Mouse (Mus musculus): ENCODE data around the gene Acvr2b. TPM values are rescaled to one million over a fixed set of nuclear protein-coding genes. Genes with fewer than 3 reads are reported as not detected.

The Acvr2b gene
- polyA plus RNA-seq, 1 experiment from 2014 or later, result 31.1 TPM

- ATAC-seq (replicated peaks; ENCODE audit: low FRiP score, low TSS enrichment, low read depth), result no peak
- Histone ChIP-seq H3K27me3 (replicated peaks; ENCODE audit: control insufficient read depth, insufficient read depth, low read length) (no peaks in the 10 kb centered on the region), H3K27ac (ENCODE audit: low read depth) (no peak overlapping the region), H3K9ac (ENCODE audit: low read length) (no peak overlapping the region), H3K4me3 (ENCODE audit: low read depth, low read length) (no peak overlapping the region), H3K9me3 (ENCODE audit: control insufficient read depth, low read length) (no peaks in the 10 kb centered on the region), H3K36me3 (ENCODE audit: control insufficient read depth, insufficient read depth, low read length) (no peaks in the 10 kb centered on the region), H3K4me2 (ENCODE audit: low read length) (no peak overlapping the region), H3K4me1 (replicated peaks; ENCODE audit: control insufficient read depth, insufficient read depth, low read length) (no peaks in the 10 kb centered on the region)
- DNase-seq (ENCODE audit: low spot score), result no peak
- WGBS, result 46% methylated on average over 23 of the region's 23 CpGs
Measured at GRCm38 (mm10) chr9:119483554-119484353, 81.8 kb downstream of the Acvr2b start.

- Histone ChIP-seq H3K36me3 (ENCODE audit: control insufficient read depth, insufficient read depth, low read length) (no peaks in the 10 kb centered on the region), H3K27me3 (replicated peaks; ENCODE audit: control insufficient read depth, insufficient read depth, low read length) (no peaks in the 10 kb centered on the region), H3K4me2 (ENCODE audit: low read length) (no peak overlapping the region), H3K9ac (ENCODE audit: low read length) (no peak overlapping the region), H3K4me3 (ENCODE audit: low read depth, low read length) (no peak overlapping the region), H3K27ac (ENCODE audit: low read depth) (no peak overlapping the region), H3K4me1 (replicated peaks; ENCODE audit: control insufficient read depth, insufficient read depth, low read length) (no peaks in the 10 kb centered on the region), H3K9me3 (ENCODE audit: control insufficient read depth, low read length) (no peaks in the 10 kb centered on the region)
- no peak for ATAC-seq (replicated peaks; ENCODE audit: low FRiP score, low TSS enrichment, low read depth)
- 48% methylated on average over 9 of the region's 9 CpGs for WGBS
- no peak for DNase-seq (ENCODE audit: low spot score)
Measured at GRCm38 (mm10) chr9:119484420-119484819, 82.5 kb downstream of the Acvr2b start.

Other genes starting within 250 kb of the Acvr2b start
- gene Acaa1b, start 245.0 kb upstream of the Acvr2b start, polyA plus RNA-seq (2014; fragmentation: Nextera tagmentation; extraction: Ambion mirVana), result 2.1 and 2.5 TPM in 2 replicates
- gene Gm47289, start 243.0 kb upstream of the Acvr2b start, polyA plus RNA-seq (2014; fragmentation: Nextera tagmentation; extraction: Ambion mirVana), result not detected in 2 replicates
- gene Slc22a13, start 193.0 kb upstream of the Acvr2b start, polyA plus RNA-seq (2014; fragmentation: Nextera tagmentation; extraction: Ambion mirVana), result not detected in 2 replicates
- gene Oxsr1, start 79.7 kb upstream of the Acvr2b start, polyA plus RNA-seq (2014; fragmentation: Nextera tagmentation; extraction: Ambion mirVana), result 16.2 and 17.6 TPM in 2 replicates
- 87.7 and 89.4 TPM in 2 replicates for gene Acaa1a, start 62.4 kb upstream of the Acvr2b start, polyA plus RNA-seq (2014; fragmentation: Nextera tagmentation; extraction: Ambion mirVana)
- gene Myd88, start 60.7 kb upstream of the Acvr2b start, polyA plus RNA-seq (2014; fragmentation: Nextera tagmentation; extraction: Ambion mirVana), result 30.3 and 32.3 TPM in 2 replicates
- 11.2 and 12.5 TPM in 2 replicates for gene Xylb, start 44.7 kb upstream of the Acvr2b start, polyA plus RNA-seq (2014; fragmentation: Nextera tagmentation; extraction: Ambion mirVana)
- 0.11 and 0.16 TPM in 2 replicates for gene Slc22a14, start 36.6 kb upstream of the Acvr2b start, polyA plus RNA-seq (2014; fragmentation: Nextera tagmentation; extraction: Ambion mirVana)
- 23.2 and 27.2 TPM in 2 replicates for gene Exog, start 42.8 kb downstream of the Acvr2b start, polyA plus RNA-seq (2014; fragmentation: Nextera tagmentation; extraction: Ambion mirVana)
- gene Scn5a, start 176.9 kb downstream of the Acvr2b start, polyA plus RNA-seq (2014; fragmentation: Nextera tagmentation; extraction: Ambion mirVana), result 0.55 and 0.69 TPM in 2 replicates